Mouse (Mus musculus) thymus, adult 2 months (tissue): ENCODE measurements around the gene Tcf21.

Experiments
- CTCF ChIP-seq: fragments of 200-500 bp; IDR thresholded peaks from 2 replicates; pipeline ENCODE4 v1.5.1; 2012; ENCODE audit warnings: mild to moderate bottlenecking, control low read depth, low read length, moderate library complexity, borderline replicate concordance; ENCODE audit not compliant: control insufficient read depth, poor library complexity, insufficient read depth; ENCODE audit errors: extremely low read depth
- POLR2A ChIP-seq: fragments of 200-500 bp; IDR thresholded peaks from 2 replicates; pipeline ENCODE4 v1.6.1; 2012; ENCODE audit warnings: mild to moderate bottlenecking, low read length, control low read depth, moderate library complexity; ENCODE audit not compliant: control insufficient read depth, poor library complexity, insufficient read depth; ENCODE audit errors: extremely low read depth

- TF ChIP-seq CTCF, result no peak
- no peak for TF ChIP-seq POLR2A
Measured at GRCm38 (mm10) chr10:22821267-22821666, 1.3 kb upstream of the Tcf21 start.
